Mouse (Mus musculus) lung, adult 10 weeks (tissue): ENCODE data around the gene Clec18a. TPM values are rescaled to one million over a fixed set of nuclear protein-coding genes. Genes with fewer than 3 reads are reported as not detected.

Experiments used
- polyA plus RNA-seq: library from polyadenylated mRNA; stranded (reverse); fragments of 350-450 nt; fragmentation: Illumina TruSeq; extraction: RNeasy Lipid Tissue Mini Kit (QIAGEN cat#74804); gene quantifications from one replicate; pipeline ENCODE4 v1.2.3, GENCODE M21; 2014; ENCODE audit warnings: low read depth, low replicate concordance; ENCODE audit not compliant: insufficient read depth

The Clec18a gene
- polyA plus RNA-seq, result not detected

GRCm38 (mm10) chr8:111092326-111092725 is at the start of gene Clec18a:
Gene Clec18a, minus strand, starts transcription at chr8:111092426.

GRCm38 (mm10) chr8:111093865-111094718 is 1.9 kb upstream of the Clec18a start, which contains the start of gene Pdpr:
Gene Pdpr, plus strand, starts transcription at chr8:111094630.

GRCm38 (mm10) chr8:111056158-111056663 is 36.0 kb downstream of the Clec18a start, which contains the start of gene Exosc6:
Gene Exosc6, plus strand, starts transcription at chr8:111056339.

GRCm38 (mm10) chr8:111032916-111033315 is 59.3 kb downstream of the Clec18a start, which contains the start of gene Aars:
Gene Aars, plus strand, starts transcription at chr8:111033144.

GRCm38 (mm10) chr8:111031572-111031971 is 60.7 kb downstream of the Clec18a start, which contains the start of gene Ddx19b:
Gene Ddx19b, minus strand, starts transcription at chr8:111031751.

Other genes starting within 250 kb of the Clec18a start
- gene Cog4, start 245.8 kb downstream of the Clec18a start, polyA plus RNA-seq, result 21.9 TPM
- gene Sf3b3, start 245.6 kb downstream of the Clec18a start, polyA plus RNA-seq, result 20.4 TPM
- 4.0 TPM for gene Fuk, start 189.9 kb downstream of the Clec18a start, polyA plus RNA-seq
- 12.6 TPM for gene St3gal2, start 172.5 kb downstream of the Clec18a start, polyA plus RNA-seq
- 18.5 TPM for gene Ddx19a, start 94.6 kb downstream of the Clec18a start, polyA plus RNA-seq
- gene Ddx19b, start 60.7 kb downstream of the Clec18a start, polyA plus RNA-seq, result 3.5 TPM
- 17.0 TPM for gene Aars, start 59.3 kb downstream of the Clec18a start, polyA plus RNA-seq
- gene Exosc6, start 36.1 kb downstream of the Clec18a start, polyA plus RNA-seq, result 0.71 TPM
- 2.0 TPM for gene Pdpr, start 2.2 kb upstream of the Clec18a start, polyA plus RNA-seq
- gene Glg1, start 166.8 kb upstream of the Clec18a start, polyA plus RNA-seq, result 14.4 TPM
- 9.6 TPM for gene Rfwd3, start 207.8 kb upstream of the Clec18a start, polyA plus RNA-seq
- 4.4 TPM for gene Mlkl, start 245.8 kb upstream of the Clec18a start, polyA plus RNA-seq